Mouse (Mus musculus): ENCODE results near the gene Ptp4a2.

DNA sequence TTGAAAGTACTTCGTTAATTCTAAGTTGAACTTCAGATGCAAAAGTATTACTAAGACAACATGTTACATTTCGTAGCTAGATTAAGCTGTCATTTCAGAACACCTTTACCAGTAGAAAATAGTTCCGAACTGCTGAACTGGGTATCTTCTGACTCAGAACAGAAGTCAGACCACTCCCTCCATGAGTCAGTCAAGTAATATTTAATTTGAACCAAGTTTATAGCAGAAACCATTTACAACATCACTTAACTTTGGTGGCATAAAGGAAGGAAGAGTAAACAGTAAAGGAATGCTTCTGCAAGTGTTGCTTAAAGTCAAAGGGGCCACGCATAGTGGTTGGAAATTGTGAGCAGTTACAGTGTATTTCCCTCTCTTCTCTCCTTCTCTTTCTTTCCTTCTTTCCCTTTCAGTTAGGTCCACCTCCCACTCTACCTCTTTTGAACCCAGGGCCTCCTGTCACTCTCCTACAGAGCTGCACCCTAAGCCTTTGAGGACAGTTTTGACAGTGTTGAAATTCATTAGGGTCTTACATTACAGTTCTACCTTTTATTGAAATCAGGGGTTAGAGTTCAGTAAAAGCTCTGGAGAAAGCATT is 12.3 kb downstream of the Ptp4a2 start:
- TF ChIP-seq CTCF (IDR thresholded peaks at IDR 0.05; ENCODE audit: low read depth, low read length): no peak
- no peak for TF ChIP-seq GATA2 (IDR thresholded peaks at IDR 0.05; ENCODE audit: borderline replicate concordance, low read depth, low read length)
- no peak for TF ChIP-seq POLR2AphosphoS5 (IDR thresholded peaks at IDR 0.05; ENCODE audit: insufficient replicate concordance, low read depth, low read length)
- no peak for TF ChIP-seq TAL1 (conservative IDR thresholded peaks at IDR 0.05; ENCODE audit: low read depth, low read length)
